Mouse (Mus musculus) liver, embryonic 14.5 days (tissue): Measurements from ENCODE around the gene Rasa2.

Experiments used
- CTCF ChIP-seq: IDR thresholded peaks from 2 replicates; pipeline ENCODE4 v1.5.1; 2016; ENCODE audit warnings: antibody characterized with exemption, low read depth, control low read depth
- EP300 ChIP-seq: IDR thresholded peaks from 2 replicates; pipeline ENCODE4 v1.6.1; 2016; ENCODE audit warnings: antibody characterized with exemption, low read depth

DNA sequence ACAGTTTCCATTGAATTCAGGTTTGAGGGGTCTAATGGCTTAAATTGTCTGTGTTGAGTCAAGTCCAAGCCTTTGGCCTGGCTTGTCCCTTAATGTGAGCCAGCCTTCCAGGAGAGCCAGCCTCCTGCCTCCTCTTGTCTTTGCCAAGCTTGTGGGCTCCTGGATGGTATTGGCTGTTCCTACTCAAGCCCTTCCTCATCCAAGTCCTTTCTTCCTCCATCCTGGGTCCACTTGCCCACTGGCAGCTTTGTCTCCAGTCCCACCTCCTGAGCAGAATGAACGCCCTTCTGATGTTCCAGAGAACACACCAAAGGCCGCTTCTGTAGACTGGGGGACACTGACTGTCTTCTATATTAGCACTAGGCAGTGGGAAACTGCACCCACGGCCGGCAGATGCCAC lies 126.3 kb downstream of the Rasa2 start:
- TF ChIP-seq CTCF (no peak), EP300 (no peak)
